In the genomic region with DNA sequence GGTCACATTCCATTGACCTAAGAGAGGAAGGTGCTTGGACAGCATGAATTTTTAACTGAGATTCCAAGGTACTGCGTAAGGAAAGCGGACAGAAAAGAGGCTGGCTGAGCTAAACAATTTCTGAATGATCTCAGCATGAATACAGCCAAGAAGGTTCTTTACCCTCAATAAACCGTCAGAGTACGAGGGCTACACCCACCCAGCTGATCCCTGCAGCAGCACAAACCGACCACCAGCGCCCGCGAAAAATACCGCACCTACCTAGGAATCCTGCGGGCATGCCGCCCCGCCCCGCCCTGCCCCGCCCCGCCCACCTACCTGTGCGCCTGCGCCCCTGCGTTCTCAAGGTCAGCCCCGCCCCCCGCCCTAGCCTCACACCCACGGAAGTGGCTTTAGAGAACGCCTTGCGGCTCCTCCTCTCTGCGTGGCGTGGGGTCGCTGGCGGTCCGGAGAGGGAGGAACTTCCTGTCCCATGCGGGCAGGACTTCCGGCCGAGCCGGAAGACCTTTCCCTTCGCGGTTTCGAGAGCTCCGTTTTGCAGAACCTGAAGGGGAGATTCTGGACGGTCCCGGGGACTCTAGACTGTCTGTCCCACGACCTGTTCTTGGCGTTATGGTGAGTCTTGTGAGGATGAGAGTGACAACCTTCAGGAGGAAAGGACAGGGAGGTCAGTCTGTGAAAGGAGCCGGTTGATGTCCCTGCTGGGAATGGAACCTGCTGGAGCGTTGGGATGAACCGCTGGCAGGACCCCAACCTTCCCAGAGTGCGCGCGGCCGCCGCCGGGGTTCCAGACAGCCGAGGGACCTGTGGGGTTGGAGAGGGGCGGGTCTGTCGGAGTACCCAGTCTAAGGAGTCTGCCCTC, we compare ENCODE assay signal across 7 mouse cellular contexts. TPM values are rescaled to one million over a fixed set of nuclear protein-coding genes. Genes with fewer than 3 reads are reported as not detected.
A peak's percentile ranks its signal among the peaks of the same experiment; 100 is the strongest.
DNase-seq lines count a peak whose midpoint lies in the region; ATAC-seq lines count a peak whose summit lies in the region.

A gene (plus strand): TSS at position 477 of the 862 bp plus-strand sequence.

- peak; percentile 99 for ATAC-seq in embryonic facial prominence, embryonic 11.5 days (replicated peaks; ENCODE audit: insufficient number of reproducible peaks, low FRiP score, low TSS enrichment, low read depth)
- peak; percentile 98 for ATAC-seq in granulocyte monocyte progenitor cell, adult 5-6 weeks (replicated peaks; ENCODE audit: poor library complexity, severe bottlenecking)
- peak; percentile 100 for ATAC-seq in midbrain, embryonic 13.5 days

- no peaks in the 10 kb centered on the region for H3K27me3 ChIP-seq in embryonic facial prominence, embryonic 11.5 days (ENCODE audit: control insufficient read depth, insufficient read depth, low read length)
- H3K27me3 ChIP-seq in limb, embryonic 10.5 days (ENCODE audit: low read depth, poor library complexity, severe bottlenecking): no peaks in the 10 kb centered on the region
- no peaks in the 10 kb centered on the region for H3K27me3 ChIP-seq in midbrain, embryonic 13.5 days

- WGBS in embryonic facial prominence, embryonic 11.5 days: under 1% methylated on average over 47 of the region's 52 CpGs
- WGBS in limb, embryonic 10.5 days: 2% methylated on average over 52 of the region's 52 CpGs
- under 1% methylated on average over 46 of the region's 52 CpGs for WGBS in midbrain, embryonic 13.5 days

- H3K9me3 ChIP-seq in embryonic facial prominence, embryonic 11.5 days (replicated peaks; ENCODE audit: control insufficient read depth, low read length): no peaks in the 10 kb centered on the region
- no peaks in the 10 kb centered on the region for H3K9me3 ChIP-seq in limb, embryonic 10.5 days (replicated peaks)
- no peaks in the 10 kb centered on the region for H3K9me3 ChIP-seq in midbrain, embryonic 13.5 days

- peak within 1 kb of the TSS; percentile 75 for H3K4me2 ChIP-seq in embryonic facial prominence, embryonic 11.5 days (ENCODE audit: low read depth, low read length)
- peak within 1 kb of the TSS; percentile 81 for H3K4me2 ChIP-seq in midbrain, embryonic 13.5 days (replicated peaks)

- no peaks in the 10 kb centered on the region for H3K4me1 ChIP-seq in embryonic facial prominence, embryonic 11.5 days (ENCODE audit: control insufficient read depth, insufficient read depth, low read length)
- H3K4me1 ChIP-seq in limb, embryonic 10.5 days: peaks cover 18% of the 10 kb centered on the region
- peaks cover 30% of the 10 kb centered on the region for H3K4me1 ChIP-seq in midbrain, embryonic 13.5 days (replicated peaks)

- peak within 1 kb of the TSS; percentile 69 for H3K4me3 ChIP-seq in embryonic facial prominence, embryonic 11.5 days (ENCODE audit: low read depth, low read length)
- peak within 1 kb of the TSS; percentile 88 for H3K4me3 ChIP-seq in limb, embryonic 10.5 days
- peak within 1 kb of the TSS; percentile 69 for H3K4me3 ChIP-seq in midbrain, embryonic 13.5 days (replicated peaks)

- no peak within 1 kb of the TSS; the same call in 1 of the 2 replicates for H3K27ac ChIP-seq in embryonic facial prominence, embryonic 11.5 days (replicated peaks; ENCODE audit: low read depth, low read length)
- peak within 1 kb of the TSS; percentile 86 for H3K27ac ChIP-seq in limb, embryonic 10.5 days
- H3K27ac ChIP-seq in midbrain, embryonic 13.5 days: peak within 1 kb of the TSS; percentile 72

- DNase-seq in adrenal gland, postnatal 14 days: peak; percentile 95
- DNase-seq in embryonic facial prominence, embryonic 11.5 days (ENCODE audit: low spot score): peak; percentile 91
- peak; percentile 91 for DNase-seq in kidney, adult 11 months
- DNase-seq in limb, embryonic 10.5 days (ENCODE audit: low spot score): peak; percentile 92
- DNase-seq in spleen, adult 12 weeks (ENCODE audit: low spot score): peak; percentile 67

- H3K9ac ChIP-seq in embryonic facial prominence, embryonic 11.5 days (replicated peaks; ENCODE audit: low read length): peak within 1 kb of the TSS; percentile 79
- peak within 1 kb of the TSS; percentile 77 for H3K9ac ChIP-seq in midbrain, embryonic 13.5 days (replicated peaks)

- no peaks in the 10 kb centered on the region for H3K36me3 ChIP-seq in embryonic facial prominence, embryonic 11.5 days (replicated peaks; ENCODE audit: control insufficient read depth, insufficient read depth, low read depth, low read length)
- H3K36me3 ChIP-seq in limb, embryonic 10.5 days: no peaks in the 10 kb centered on the region
- no peaks in the 10 kb centered on the region for H3K36me3 ChIP-seq in midbrain, embryonic 13.5 days

RNA-seq across cellular contexts. Expression of the gene that starts here (rescaled TPM):
- 19.9 and 25.0 TPM in 2 replicates for total RNA-seq in adrenal gland, postnatal 14 days (2021)
- 13.4 and 14.9 TPM in 2 replicates for polyA plus RNA-seq in embryonic facial prominence, embryonic 11.5 days (2014; fragmentation: Nextera tagmentation; extraction: Ambion mirVana)
- 15.3 and 30.4 TPM in 2 replicates for total RNA-seq in granulocyte monocyte progenitor cell, adult 5-6 weeks (2014; fragmentation: Nextera tagmentation)
- total RNA-seq in granulocyte monocyte progenitor cell, adult 5-6 weeks (2017): 11.9 and 22.6 TPM in 2 replicates
- 10.7 and 13.2 TPM in 2 replicates for polyA plus RNA-seq in limb, embryonic 10.5 days (2016; fragmentation: Nextera tagmentation; extraction: Ambion mirVana)
- polyA plus RNA-seq in midbrain, embryonic 13.5 days (2015; fragmentation: Nextera tagmentation; extraction: Ambion mirVana): 25.4 and 27.2 TPM in 2 replicates
